ENCODE assay signal across 8 mouse cellular contexts in the genomic region with DNA sequence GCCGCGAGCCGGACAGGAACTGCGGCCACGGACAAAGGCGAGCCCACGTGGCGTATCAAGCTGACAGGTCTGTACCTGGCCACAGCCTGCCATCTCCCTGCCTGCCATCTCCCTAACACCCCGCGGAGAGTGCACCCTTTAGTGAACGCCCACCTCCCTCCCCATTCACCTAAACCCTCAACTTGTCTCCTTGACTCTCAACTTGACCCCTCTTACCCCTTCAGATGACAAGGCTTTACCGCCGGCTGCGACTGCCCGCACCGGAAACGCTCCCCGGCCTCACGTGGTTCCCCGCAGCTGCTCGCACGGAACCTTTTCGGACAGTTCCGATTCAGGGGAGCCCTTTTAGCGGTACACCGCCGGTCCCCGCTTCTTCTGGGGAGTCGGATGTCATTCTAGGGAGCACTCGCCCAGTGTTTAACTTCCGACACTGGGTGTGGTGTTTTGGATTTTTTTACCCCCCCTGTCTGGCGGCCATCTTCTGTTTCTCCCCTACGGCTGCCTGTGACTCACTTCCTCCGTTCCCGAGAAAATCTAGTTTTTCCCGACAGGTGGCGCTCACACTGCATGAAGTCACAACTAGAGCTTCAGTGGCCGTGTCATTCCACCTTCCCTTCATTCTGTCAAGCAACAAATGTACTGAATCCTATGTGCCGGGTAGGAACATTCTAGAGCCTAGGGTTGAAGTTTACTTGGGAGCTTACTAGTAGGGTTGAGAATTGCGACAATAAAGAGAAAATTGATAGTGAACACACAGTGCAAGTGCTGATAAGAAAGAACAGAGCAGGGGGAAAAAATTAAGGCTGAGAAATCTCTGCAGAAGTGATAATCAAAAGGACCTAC. TPM values are rescaled to one million over a fixed set of nuclear protein-coding genes. Genes with fewer than 3 reads are reported as not detected.
DNase-seq lines count a peak whose midpoint lies in the region; ATAC-seq and TF ChIP-seq lines count a peak whose summit lies in the region.

A gene (minus strand): TSS at position 289 of the 843 bp plus-strand sequence.
A gene (minus strand): TSS at position 517 of the 843 bp plus-strand sequence.

- H3K27me3 ChIP-seq in hindbrain, postnatal 0 days (ENCODE audit: insufficient read depth, low read length), result no peaks in the 10 kb centered on the region

- H3K36me3 ChIP-seq in hindbrain, postnatal 0 days (ENCODE audit: insufficient read depth, low read length), result peaks cover 19% of the 10 kb centered on the region

- H3K27ac ChIP-seq in gastrocnemius, adult 2 months, result peak within 1 kb of the TSS; percentile 91
- peak within 1 kb of the TSS; percentile 89 for H3K27ac ChIP-seq in hindbrain, postnatal 0 days
- peak within 1 kb of the TSS; percentile 94 for H3K27ac ChIP-seq in left cerebral cortex, adult 2 months

- under 1% methylated on average over 40 of the region's 40 CpGs for WGBS in hindbrain, postnatal 0 days

- no peaks in the 10 kb centered on the region for H3K9me3 ChIP-seq in hindbrain, postnatal 0 days (ENCODE audit: low read length)

- TF ChIP-seq CTCF in gastrocnemius, adult 2 months (IDR thresholded peaks at IDR 0.05), result peak; percentile 82
- TF ChIP-seq CTCF in hindbrain, postnatal 0 days (IDR thresholded peaks at IDR 0.05; ENCODE audit: low read depth), result peak; percentile 91
- TF ChIP-seq CTCF in left cerebral cortex, adult 2 months (IDR thresholded peaks at IDR 0.05), result peak; percentile 82

- peak; percentile 97 for ATAC-seq in common myeloid progenitor, adult 5-6 weeks (replicated peaks; ENCODE audit: low read depth, poor library complexity, severe bottlenecking)
- ATAC-seq in hindbrain, postnatal 0 days, result peak; percentile 97
- peak; percentile 94 for ATAC-seq in megakaryocyte, adult 5-6 weeks (ENCODE audit: poor library complexity, severe bottlenecking)

- DNase-seq in ZHBTc4 (ENCODE audit: low read depth, low spot score), result peak; percentile 98
- peak; percentile 95 for DNase-seq in gastrocnemius, adult 2 months
- DNase-seq in hindbrain, postnatal 0 days (ENCODE audit: low spot score), result peak; percentile 99
- peak; percentile 94 to 99 for DNase-seq in left cerebral cortex, adult 2 months (ENCODE audit: extremely low spot score in 1 of 2, low spot score in 2 of 2)
- DNase-seq in right cerebral cortex, adult 2 months (ENCODE audit: low spot score in 2 of 2), result peak; percentile 99 to 100
- peak; percentile 98 for DNase-seq in urinary bladder, postnatal 14 days (ENCODE audit: low spot score)

- no peaks in the 10 kb centered on the region for H3K4me1 ChIP-seq in hindbrain, postnatal 0 days (ENCODE audit: insufficient read depth, low read length)

- intact Hi-C loops in gastrocnemius, adult 2 months (cut with DNase I), result loop anchor here (1.0 to 5.0 kb wide), 4 partner anchors 19 to 119 kb away; no protein-coding TSS in a partner anchor
- intact Hi-C loops in left cerebral cortex, adult 2 months (cut with DNase I), result loop anchor here (1.0 to 10.0 kb wide), 5 partner anchors 27 to 307 kb away; a partner anchor contains a TSS

- H3K4me2 ChIP-seq in hindbrain, postnatal 0 days (ENCODE audit: low read depth, low read length), result peak within 1 kb of the TSS; percentile 82

- H3K9ac ChIP-seq in hindbrain, postnatal 0 days (replicated peaks; ENCODE audit: low read length), result peak within 1 kb of the TSS; percentile 77

- peak within 1 kb of the TSS; percentile 89 for H3K4me3 ChIP-seq in gastrocnemius, adult 2 months
- peak within 1 kb of the TSS; percentile 91 for H3K4me3 ChIP-seq in hindbrain, postnatal 0 days (ENCODE audit: low read length)
- peak within 1 kb of the TSS; percentile 70 for H3K4me3 ChIP-seq in left cerebral cortex, adult 2 months

RNA-seq across cellular contexts. Expression of the first gene that starts in this region (rescaled TPM):
- not detected in 2 replicates for total RNA-seq in common myeloid progenitor, adult 5-6 weeks (2017)
- 10 to 100 TPM in 1 of 2 experiments, 1 to 10 TPM in 1; 2.8 to 13.0 TPM for total RNA-seq in gastrocnemius, adult 2 months (2021)
- 124 and 128 TPM in 2 replicates for total RNA-seq in hindbrain, postnatal 0 days (2014; rRNA removed)
- 402 and 417 TPM in 2 replicates for polyA plus RNA-seq in hindbrain, postnatal 0 days (2015; fragmentation: Nextera tagmentation; extraction: Ambion mirVana)
- total RNA-seq in left cerebral cortex, adult 2 months (2021), result 10 to 100 TPM; 85.3 to 97.9 TPM
- 16.0 and 55.5 TPM in 2 replicates for total RNA-seq in megakaryocyte, adult 5-6 weeks (2015)
- not detected in 2 replicates for total RNA-seq in megakaryocyte, adult 5-6 weeks (2017)

RNA-seq across cellular contexts. Expression of the second gene that starts in this region (rescaled TPM):
- total RNA-seq in common myeloid progenitor, adult 5-6 weeks (2017), result 108 and 121 TPM in 2 replicates
- 10 to 100 TPM; 13.0 to 22.7 TPM for total RNA-seq in gastrocnemius, adult 2 months (2021)
- 44.8 and 49.7 TPM in 2 replicates for total RNA-seq in hindbrain, postnatal 0 days (2014; rRNA removed)
- 309 and 356 TPM in 2 replicates for polyA plus RNA-seq in hindbrain, postnatal 0 days (2015; fragmentation: Nextera tagmentation; extraction: Ambion mirVana)
- total RNA-seq in left cerebral cortex, adult 2 months (2021), result 100 to 1,000 TPM; 104 to 111 TPM
- 53.5 and 71.1 TPM in 2 replicates for total RNA-seq in megakaryocyte, adult 5-6 weeks (2015)
- total RNA-seq in megakaryocyte, adult 5-6 weeks (2017), result 62.1 and 71.2 TPM in 2 replicates

Comparison
In these comparisons a context has a peak if more than half of its experiments do, and no peak if none do; other contexts are left out.
1. Peak in every context shown above with its lines: DNase-seq, ATAC-seq, H3K4me3 ChIP-seq and H3K27ac ChIP-seq.